Mouse (Mus musculus) bone marrow macrophage, adult 2 months (primary cell): ENCODE measurements around the gene C2cd2.

ENCODE experiments used
- CTCF ChIP-seq: IDR thresholded peaks from 2 replicates; pipeline ENCODE4 v1.5.1; 2012; ENCODE audit warnings: low read depth, mild to moderate bottlenecking, low read length, moderate library complexity
- POLR2A ChIP-seq: IDR thresholded peaks from 2 replicates; pipeline ENCODE4 v1.6.1; 2012; ENCODE audit warnings: mild to moderate bottlenecking, low read depth, low read length, borderline replicate concordance

DNA sequence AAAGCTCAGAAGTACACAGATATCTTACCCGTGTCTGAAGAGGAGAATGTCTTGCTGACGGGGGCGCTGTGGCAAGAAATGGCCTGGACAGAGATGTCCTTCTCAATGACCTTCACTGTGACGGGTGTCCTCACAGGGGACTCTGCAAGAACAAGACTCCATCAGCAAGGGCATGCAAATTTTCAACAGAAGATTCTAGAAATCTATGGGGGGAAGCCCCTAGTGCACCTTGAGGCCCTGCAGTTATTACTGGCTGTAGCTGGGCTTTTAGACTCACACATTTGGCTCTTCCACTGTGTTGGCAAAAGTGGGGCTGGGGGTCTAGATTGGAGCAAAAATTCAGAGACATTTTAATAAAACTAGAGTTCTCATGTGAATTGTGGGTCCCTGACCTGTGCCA, 87.3 kb downstream of the C2cd2 start:
- TF ChIP-seq POLR2A (no peak), CTCF (no peak)
